Mouse (Mus musculus): ENCODE data around the gene Scn5a.
A peak's percentile ranks its signal among the peaks of the same experiment; 100 is the strongest.

Gene Scn5a

DNA sequence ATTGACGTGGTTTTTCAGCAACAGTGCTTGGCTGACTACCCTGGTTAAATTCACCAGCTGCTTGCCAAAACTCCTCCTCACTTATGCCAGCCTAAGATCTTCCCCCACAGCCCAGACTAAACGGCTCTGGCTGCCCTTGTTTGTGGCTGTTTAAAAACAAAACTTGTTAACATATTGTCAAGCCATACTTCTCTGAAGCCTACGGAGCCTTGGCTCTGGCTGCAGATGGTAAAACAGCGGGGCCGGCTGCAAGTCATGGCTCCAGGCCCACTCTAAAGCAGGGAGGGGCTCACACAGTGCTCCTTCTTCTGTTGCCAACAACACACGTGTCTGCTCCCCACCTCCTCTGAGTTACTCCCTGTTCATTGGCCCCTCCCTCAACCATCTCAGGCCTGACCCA is 67.9 kb downstream of the Scn5a start:
- no peak for DNase-seq (ENCODE audit: low spot score in 2 of 2)

DNA sequence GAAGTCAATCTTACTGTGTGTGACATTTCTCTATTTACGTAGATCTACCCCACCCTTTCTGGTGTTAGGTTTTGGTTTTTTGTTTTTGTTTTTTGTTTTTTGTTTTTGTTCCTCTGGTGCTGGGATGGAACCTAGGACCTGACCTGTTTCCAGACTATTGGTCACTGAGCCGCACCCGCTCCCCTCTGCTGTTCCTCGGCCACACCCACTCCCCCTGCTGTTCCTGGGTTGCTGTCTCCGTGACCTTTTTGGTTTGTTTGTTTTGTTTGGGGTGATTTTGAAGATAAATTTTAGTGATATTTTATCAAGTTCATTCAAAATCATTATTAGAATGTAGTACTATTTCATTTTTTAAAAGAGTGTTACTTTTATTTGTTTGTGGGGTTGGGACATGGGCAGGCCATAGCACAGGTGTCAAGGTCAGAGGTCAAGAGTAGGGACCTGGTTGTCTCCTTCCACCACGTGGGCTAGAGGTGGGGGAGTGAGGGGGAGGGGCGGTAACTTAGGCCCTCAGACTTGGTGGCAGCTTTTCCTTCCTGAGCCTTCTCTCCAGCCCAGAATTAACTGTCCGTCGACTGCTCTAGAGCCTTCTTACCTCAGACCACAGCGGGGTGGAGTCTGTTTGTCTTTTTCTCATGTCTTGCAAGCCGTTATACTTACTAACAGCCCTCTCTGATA is 73.7 kb downstream of the Scn5a start:
- no peak for DNase-seq (ENCODE audit: low spot score in 2 of 2)

DNA sequence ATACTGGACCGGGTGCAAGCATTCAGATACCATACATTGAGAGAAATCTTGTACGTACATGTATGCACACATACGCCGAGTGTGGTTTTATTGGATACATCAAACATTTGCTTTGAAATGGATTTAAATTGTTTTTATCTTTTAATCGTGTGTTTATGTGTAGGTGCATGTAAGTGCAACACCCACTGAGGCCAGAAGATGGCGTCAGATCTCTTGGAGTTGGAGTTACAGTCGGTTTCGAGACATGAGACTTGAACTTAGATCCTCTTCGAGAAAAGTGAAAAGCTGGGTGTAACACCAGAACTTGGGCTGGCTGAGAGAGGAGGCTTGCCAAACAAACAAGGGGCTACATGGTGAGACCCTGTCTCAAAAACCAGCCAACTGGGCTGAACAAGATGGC is 75.2 kb downstream of the Scn5a start:
- no peak for DNase-seq (ENCODE audit: low spot score in 2 of 2)

DNA sequence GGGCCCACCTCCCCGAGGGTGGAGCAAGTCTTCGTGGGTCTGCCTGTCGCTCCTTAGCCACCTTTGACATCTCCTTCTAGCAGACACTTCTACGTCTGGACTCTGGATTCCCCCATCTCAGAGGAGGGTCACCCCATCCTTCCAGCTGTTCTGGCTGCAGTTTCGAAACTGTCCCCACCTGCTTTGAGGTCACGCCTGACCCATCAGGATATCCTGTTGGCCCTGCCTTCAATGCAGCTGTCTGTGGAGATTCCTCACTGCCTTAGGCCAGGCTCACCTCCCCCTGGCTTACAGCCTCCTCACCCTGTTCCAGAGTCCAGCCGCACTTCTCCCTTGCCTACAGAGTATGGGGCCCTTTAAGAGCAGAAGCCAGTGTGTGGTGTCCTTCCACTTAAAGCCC is 79.9 kb downstream of the Scn5a start:
- DNase-seq (ENCODE audit: low spot score in 2 of 2): no peak

DNA sequence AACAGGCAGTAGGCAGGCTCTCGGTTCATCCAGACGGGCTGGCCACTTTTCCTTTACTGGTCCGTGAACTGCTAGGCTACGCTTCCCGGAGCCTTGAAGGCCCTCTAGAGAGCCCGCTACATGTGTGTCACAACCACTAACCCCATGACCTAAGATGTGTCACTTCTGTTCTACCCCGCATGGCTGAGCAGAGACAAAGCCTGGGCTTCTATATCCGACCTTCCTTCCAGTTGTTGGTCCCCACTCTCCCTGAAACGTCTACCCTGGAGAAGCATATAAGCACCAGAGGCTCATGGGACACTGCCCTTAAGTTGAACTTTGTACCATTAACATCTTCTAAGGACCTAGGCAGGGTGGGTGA is 80.6 kb downstream of the Scn5a start:
- no peak for DNase-seq (ENCODE audit: low spot score in 2 of 2)

DNA sequence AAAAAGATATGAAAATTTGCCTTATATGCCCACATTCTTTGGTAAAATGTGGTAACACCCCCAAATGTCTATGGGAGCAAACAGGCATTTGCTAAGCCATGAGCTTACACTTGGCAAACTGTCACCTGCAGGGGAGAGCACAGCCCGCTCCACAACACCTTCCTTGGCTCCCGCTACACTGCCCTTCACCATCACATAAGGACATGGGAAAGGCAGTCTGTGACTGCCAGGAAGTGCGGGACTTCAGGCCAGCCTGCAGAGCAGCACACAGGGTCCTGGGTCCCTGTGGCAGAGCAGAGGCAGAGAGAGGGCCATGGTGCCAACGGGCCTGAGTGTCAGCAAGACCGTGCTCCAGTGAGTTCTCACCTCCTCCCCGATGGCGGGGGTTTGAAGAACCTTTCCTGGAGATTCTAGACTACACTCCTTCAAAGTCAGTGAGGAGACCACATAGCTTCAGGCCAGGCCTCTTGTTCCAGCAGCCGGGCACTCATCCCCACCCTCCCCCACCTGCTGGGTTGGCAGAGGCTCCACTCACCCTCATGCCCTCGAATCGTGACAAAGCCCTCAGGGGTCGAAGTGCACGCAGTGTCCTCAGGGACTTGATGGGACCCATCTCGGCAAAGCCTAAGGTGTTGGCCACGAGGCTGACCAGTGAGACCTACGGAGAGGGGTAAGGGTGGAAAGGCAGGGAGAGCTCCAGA is 81.1 kb downstream of the Scn5a start:
- no peak for DNase-seq (ENCODE audit: low spot score in 2 of 2)

DNA sequence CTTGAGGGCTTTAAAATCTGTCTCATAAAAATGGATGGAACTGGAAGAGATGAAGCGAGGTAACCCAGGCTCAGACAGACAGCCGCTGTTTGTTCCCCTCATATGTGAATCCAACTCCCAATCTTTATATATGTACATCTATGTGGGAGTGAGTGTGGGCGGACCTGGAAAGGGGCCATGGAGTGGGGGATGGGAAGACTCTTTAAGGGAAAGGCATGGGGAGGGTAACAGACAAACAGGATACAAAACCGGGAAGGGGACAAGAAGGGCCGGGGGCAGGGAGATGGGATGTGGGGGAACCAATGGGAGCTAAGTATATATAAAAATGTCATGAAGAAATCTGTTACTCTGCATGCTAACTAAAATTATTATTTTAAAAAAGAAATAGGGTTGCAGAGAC is 81.9 kb downstream of the Scn5a start:
- DNase-seq (ENCODE audit: low spot score in 2 of 2): no peak

DNA sequence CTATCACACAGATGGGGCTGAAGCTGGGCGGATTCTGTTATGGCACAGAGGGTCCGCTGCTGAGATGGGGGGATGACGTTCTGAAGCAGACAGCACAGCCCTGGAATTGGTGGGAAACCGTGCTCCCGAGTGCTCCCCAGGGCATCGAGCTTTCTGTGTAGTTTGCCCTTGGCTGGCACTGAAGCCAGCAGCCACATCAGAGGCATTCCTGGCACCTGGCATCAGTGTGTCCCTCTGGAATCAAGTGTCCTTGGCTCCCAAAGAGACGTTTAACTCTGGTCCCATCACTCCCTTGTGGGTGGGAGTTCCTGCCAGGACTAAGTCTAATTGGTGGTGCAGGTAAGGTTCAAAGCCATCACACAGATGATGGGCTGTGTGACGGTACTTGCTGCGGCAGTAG is 82.5 kb downstream of the Scn5a start:
- no peak for DNase-seq (ENCODE audit: low spot score in 2 of 2)

DNA sequence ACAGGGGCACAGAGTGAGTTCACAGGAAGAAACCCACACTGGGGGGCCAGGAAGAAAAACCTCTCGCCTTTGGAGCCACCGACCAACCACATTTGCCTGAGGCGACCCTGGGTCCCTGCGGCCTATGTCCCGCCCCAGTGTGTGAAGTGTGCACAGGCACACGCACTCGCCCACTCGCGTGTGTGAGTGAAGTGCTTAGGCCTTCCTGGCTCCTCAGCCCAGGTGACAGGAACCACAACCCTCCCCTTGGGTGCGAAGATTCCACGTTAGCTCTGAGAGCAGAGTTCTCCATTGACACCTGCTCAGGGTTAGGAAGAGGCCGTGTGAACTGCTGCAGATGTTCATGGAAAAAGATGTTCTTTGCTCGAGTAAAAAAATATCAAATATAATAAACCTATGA is 93.9 kb downstream of the Scn5a start:
- DNase-seq (ENCODE audit: low spot score in 2 of 2): no peak

DNA sequence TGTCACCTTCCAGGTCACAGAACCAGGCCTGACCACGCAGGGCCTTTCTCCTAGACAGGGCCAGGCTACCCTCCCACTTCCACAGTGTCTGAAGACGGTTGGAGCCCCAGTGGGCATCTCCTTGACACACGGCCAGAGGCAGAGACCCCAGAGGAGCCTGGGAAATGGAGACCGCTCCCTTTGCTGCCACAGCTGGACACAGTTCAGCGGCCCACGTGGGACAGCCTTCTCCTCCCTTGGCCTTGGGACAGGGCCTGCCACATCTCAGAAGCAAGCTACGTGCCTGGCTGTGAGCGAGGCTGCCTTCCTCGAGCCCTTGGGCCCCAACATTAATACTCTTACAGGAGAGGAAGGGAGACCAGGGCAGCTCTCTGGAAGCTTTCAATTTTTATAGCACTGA is 94.4 kb downstream of the Scn5a start:
- no peak for DNase-seq (ENCODE audit: low spot score in 2 of 2)

DNA sequence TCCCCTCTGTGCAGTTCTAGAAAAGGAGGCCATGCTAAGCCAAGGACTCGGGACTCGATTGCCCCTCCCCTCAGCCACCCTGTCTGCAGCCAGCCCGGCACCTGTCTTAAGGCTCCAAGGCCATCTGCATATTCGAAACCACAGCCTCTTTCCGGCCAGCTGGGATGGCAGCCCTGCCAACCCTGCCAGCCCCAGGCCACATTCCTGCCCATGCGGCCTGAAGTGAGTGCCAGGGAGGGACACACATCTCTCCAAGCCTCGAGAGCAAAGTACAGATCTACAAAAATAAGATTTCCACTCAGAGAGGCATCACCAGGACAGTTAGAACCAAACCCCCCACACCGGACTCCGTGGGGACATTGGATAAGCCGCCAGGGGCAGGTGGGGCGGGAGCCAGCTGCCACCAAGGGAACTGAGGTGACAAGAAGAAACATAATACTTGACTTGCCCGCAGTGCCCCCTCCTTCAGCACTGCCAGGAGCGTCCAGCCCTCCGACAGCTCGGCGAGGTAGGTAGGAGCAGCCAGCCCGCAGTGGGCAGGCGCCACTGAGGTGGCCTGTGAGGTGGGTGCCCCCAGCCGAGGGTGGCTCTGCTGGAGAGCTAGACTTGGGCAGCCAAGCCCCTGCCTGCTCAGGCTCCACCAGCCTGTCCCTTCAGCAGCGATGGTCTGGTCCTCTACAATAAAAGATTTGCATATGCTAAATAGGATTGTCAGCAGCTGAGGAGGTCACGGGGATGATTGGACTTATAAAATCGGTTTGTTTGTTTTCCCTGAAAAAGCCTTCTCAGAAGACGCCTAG is 95.1 kb downstream of the Scn5a start:
- DNase-seq (ENCODE audit: low spot score in 2 of 2): no peak

DNA sequence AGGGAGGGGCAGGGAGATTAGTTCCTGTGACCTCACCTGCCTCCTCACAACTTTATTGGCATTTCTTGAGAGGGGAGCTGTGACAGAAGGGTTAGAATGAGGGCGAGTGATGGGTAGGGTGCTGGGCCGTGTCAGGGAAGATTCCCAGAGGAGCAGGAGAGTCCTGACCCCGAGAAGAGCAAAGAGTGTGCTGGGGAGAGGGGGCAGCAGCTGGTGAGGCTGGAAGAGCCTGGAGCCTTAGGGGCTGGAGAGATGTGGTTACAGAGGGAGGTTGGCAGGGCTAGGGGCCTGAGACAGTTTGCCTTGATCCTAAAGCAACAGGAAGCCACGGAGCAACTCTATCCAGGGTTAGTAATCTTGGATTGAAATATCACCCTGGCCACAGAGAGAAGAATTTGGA is 97.2 kb downstream of the Scn5a start:
- no peak for DNase-seq (ENCODE audit: low spot score in 2 of 2)

DNA sequence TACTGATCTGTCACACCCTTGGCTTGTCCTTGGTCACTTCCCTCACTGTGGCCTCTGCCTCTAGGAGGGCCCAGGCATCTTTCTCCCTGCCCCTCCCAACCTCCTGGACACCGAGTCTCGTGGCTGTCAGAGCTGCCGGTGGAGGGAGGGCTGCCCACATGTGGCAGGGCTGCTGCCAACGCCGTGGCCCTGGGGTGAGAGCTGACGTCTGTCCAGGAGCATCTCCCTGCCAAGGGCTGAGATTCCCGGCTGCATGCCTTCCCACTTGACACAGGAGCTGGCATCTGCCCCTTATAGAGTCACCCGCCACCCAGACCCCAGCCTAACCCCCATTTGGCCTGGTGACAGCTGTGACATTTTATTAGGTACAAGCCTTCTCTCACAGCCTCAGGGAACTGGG is 99.5 kb downstream of the Scn5a start:
- DNase-seq (ENCODE audit: low spot score in 2 of 2): peak in 1 of 2 experiments; percentile 11

DNA sequence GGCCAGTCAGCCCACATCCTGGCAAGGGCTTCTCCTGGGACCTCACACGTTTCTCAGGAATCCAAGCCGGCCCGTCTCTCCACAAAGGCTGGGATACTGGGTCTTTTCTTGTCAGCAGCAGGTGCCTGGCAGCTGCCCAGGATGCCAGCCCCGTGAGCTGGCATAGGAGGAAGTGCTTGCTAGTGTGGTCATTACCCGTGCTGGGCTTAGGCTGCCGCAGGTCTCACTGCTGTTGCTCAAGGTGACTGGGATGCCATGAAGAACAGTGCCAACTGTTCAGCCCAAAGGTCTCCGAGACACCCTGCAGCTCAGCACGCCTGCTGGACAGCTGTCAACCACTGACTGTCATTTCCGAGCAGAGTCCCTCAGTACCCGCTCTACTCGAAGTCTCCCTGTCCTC is 100.5 kb downstream of the Scn5a start:
- no peak for DNase-seq (ENCODE audit: low spot score in 2 of 2)

DNA sequence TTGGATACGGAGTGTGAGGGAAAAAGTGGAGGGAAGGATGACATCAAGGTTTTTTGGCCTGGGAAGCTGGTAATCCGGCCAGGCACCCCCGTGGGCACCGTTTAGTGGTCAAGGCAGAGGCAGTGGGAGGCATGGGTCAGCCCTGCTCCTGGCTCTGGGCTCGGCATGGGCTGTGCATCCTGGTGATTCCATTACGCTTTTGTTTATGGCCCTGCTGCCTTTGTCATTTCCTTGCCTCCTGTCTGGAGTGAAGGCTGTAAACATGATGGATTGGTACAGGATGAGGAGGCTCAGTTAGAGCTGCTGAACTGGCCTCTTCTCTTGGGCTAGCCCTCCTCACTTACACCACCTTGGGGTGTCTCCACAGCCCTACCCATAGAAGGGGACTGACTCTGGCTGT is 101.1 kb downstream of the Scn5a start:
- no peak for DNase-seq (ENCODE audit: low spot score in 2 of 2)

DNA sequence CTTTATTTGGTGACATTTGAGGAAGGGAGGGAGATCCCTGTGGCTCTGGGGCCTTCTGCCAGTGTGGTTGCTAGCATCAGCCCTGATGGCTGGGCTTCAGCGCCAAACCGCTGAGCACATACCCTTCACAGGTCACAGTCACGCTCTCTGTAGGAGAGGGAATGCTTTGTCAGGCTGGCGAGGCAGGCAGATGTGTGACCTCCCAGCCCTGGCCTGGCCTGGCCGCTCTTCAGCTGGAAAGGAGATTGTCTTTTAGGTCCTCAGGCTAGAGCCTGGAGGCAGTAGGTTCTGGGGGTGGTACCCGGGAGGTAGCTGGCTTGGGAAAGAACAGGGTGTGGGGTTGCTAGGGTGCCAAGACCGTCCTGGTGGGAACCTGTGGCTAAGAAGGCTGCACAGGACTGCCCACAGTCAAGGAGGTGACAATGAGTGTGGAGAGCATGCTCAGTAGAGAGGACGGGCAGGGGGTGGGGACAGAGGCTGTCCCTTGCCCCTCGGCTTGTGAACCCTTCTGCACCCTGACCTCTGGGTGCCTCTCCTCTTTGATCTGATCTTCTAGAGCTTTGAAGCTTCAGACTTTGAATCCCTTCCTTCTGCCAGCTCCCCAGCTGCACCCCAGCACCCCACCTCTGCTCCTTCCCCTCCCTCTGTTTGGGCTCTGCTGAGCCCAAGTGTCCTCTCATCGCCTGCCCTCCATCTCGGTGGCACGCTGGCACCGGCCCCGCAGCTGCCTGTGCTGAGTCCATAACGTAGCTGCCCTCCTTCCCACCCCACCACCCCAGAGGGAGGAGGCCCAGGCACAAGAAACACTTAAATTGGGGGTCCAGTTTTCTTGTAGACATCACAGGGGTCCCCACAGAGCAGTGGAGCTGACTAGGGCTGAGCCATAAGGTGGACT is 103.9 kb downstream of the Scn5a start:
- DNase-seq (ENCODE audit: low spot score in 2 of 2): no peak

DNA sequence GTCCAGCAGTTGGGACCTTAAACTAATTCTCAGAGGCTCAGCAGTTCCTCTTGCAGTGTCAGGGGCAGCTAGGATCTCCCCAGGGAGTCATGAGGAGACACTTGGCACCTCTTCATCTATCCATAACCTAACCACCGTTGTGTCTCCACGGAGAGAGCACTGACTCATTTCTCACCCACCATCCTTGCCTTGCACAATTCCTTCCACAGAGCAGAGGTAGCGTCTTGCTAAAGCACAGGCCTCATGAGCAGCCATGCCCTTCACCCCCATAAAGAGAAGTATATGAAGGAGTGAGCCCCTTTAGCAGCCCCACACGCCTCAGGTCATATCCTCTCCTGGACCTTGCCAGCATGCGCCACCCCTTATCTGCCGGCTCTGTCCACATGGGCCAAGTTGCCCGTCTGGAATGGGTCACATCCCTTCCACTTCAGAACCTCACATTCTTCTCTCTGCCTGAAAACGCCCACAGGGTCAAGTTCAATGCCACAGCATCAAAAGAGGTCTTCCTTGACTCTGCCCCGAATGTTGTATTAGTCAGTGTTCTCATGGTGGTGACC is 105.1 kb downstream of the Scn5a start:
- no peak for DNase-seq (ENCODE audit: low spot score in 2 of 2)

DNA sequence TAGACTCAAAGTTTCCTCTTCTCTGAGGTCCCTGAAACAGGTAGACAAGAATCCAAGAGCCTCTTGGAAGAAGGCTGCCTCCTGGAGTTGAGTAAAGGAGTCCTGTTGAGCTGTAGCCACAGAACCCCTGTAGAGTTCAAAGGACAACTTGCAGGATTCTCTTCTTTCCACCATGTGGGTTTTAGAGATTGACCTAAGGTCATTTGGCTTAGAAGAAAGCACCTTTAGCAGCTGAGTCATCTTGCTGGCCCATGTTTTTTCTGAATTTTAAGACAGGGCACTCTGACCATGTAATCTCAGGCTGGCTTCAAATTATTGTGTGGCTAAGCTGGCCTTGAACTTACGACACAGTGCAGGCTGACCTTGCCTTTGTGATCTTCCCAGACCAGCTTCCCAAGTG is 105.8 kb downstream of the Scn5a start:
- no peak for DNase-seq (ENCODE audit: low spot score in 2 of 2)

DNA sequence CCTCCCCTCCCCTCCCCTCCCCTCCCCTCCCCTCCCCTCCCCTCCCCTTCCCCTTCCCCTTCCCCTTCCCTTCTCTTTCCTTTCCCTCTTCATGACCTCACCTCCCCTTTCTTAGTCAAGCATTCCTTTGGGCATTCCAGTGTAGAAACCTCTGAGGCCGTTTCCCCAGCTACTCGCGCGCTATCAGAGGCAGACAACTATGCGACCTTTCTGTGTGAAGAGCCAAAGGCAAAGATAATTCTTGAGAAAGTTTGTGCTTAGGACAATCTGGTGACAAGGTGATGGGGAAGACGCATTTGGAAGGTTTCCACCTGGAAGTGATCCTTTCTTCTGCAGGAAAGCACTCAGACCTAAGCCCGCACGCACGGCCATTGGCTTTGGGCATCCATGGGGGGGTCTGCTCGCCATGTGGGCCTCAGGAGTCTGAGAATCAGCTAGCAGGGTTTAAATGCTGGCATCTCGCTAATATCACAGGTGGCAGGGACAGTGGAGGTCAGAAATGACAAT is 106.4 kb downstream of the Scn5a start:
- DNase-seq (ENCODE audit: low spot score in 2 of 2): no peak

DNA sequence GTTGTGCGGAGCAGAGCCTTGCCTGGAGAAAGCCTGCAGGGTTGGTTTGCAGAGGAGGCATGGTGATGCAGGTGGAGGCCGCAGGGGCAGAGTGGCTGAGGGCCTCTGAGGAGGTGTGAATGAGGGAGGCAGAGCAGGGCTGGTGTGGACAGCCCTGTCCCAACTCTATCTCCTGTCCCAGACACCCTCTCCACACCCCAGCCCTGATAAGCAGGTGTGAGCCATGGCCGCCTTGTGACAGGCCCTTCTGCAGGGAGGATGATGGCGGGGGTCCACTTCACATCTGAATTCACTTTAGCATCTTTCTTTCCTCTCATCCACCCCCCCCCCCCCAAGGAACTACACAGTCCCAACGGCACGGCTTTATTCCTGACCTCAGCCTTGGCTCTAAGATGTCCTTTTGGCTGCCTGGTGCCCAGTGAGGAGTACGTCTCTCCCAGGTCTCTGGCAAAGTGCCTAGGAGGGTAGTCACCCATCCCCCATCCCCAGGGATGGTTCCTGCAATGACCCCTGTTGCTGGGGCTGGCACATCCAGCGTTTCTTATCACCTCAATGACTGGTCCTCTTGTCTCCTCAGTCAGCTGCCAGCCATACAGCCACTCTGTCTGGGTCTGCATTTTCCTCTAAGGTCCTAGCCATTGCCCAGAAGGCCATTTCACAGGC is 109.0 kb downstream of the Scn5a start:
- peak; percentile 56 to 67 for DNase-seq (ENCODE audit: low spot score in 2 of 2)

DNA sequence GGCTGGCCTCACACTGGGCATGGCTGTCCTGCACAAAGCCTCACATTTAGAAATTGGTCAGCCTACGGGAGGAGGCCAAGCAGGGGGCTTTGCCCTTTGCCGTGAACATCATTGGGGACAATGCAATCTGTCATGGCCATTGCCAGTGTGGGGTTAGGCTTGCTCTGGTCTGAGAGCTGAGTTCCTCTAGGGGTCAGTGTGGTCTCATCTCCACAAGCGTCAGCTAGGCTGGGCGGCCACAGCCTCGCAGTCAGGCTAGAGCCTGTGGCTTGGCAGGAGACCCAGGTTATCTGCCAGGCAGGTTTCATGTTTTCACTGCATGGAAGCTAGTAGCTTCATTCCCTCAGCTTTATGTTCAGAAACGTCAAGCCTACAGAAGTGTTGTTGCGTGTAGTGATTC is 113.2 kb downstream of the Scn5a start:
- DNase-seq (ENCODE audit: low spot score in 2 of 2): peak in 1 of 2 experiments; percentile 16
